ENCODE assay signal across 7 mouse cellular contexts in the genomic region with DNA sequence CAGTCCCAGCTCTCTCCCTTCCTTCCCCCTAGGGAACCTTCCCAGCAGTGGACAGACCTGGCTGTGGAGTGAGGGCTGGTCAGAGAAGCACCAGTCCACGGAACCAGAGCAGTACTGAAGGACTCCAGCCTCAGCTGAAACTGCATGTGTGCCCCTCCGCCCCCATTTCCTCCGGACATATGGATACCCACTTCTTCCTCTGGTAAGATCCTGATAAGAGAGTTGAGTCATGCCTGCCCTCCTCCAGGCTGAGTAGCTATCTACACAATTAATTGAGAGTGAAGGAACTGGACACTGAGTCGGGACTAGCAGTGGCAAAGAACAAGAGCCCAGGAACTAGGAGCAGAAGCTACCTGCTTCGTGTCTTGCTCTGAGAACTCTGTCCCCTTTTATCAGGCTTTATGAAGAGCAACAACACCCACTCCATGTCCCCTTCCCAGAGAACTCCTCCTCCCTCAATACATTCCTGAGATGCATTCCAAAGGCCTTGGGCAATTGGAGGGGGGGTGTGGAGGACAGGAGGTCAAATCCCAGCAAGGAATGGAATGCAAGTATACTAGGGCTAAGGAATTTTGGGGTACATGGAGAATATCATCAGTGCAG. TPM values are rescaled to one million over a fixed set of nuclear protein-coding genes. Genes with fewer than 3 reads are reported as not detected.
DNase-seq lines count a peak whose midpoint lies in the region; ATAC-seq and TF ChIP-seq lines count a peak whose summit lies in the region.

No protein-coding gene starts in this region.

- no peak for DNase-seq in CH12.LX (ENCODE audit: extremely low read depth)
- DNase-seq in ES-E14 (ENCODE audit: low read depth, low spot score) = peak; percentile 70
- peak; percentile 34 for DNase-seq in limb, embryonic 11.5 days (ENCODE audit: low spot score)
- DNase-seq in spleen, adult 18-20 months = no peak
- DNase-seq in cerebellum, postnatal 36 days = no peak

- peak overlapping the region; percentile 29; the same call in 1 of the 2 replicates for H3K27ac ChIP-seq in CH12.LX (ENCODE audit: insufficient read depth, low read depth)
- peak overlapping the region; percentile 87 for H3K27ac ChIP-seq in ES-E14 (ENCODE audit: insufficient read depth, low read depth, low read length, poor library complexity, severe bottlenecking)
- H3K27ac ChIP-seq in heart, embryonic 13.5 days (replicated peaks) = peak overlapping the region; percentile 100
- H3K27ac ChIP-seq in limb, embryonic 11.5 days (replicated peaks; ENCODE audit: low read depth, low read length) = peak overlapping the region; percentile 67; the same call in 1 of the 2 replicates
- H3K27ac ChIP-seq in olfactory bulb, adult 2 months (ENCODE audit: insufficient read depth, low read depth, low read length) = peak overlapping the region; percentile 1; the same call in 1 of the 2 replicates

- H3K9me3 ChIP-seq in CH12.LX (replicated peaks; ENCODE audit: low read length) (no peaks in the 10 kb centered on the region), ES-E14 (ENCODE audit: control insufficient read depth, insufficient read depth, low read depth, low read length) (no peaks in the 10 kb centered on the region)
- no peaks in the 10 kb centered on the region for H3K9me3 ChIP-seq in heart, embryonic 13.5 days
- H3K9me3 ChIP-seq in limb, embryonic 11.5 days (ENCODE audit: control insufficient read depth, low read length) = no peaks in the 10 kb centered on the region

- H3K4me2 ChIP-seq in CH12.LX (ENCODE audit: insufficient read depth, low read depth, poor library complexity, severe bottlenecking) = peak overlapping the region; percentile 92
- peak overlapping the region; percentile 86 for H3K4me2 ChIP-seq in heart, embryonic 13.5 days
- H3K4me2 ChIP-seq in limb, embryonic 11.5 days (ENCODE audit: low read depth, severe bottlenecking) = peak overlapping the region; percentile 32

- TF ChIP-seq CTCF in CH12.LX (conservative IDR thresholded peaks at IDR 0.05 in 1 of 2, IDR thresholded peaks at IDR 0.05 in 1 of 2; ENCODE audit: low read depth in 2 of 2, low read length in 2 of 2) = no peak
- no peak for TF ChIP-seq CTCF in olfactory bulb, adult 2 months (IDR thresholded peaks at IDR 0.05; ENCODE audit: insufficient read depth, low read depth, low read length)

- H3K79me2 ChIP-seq in CH12.LX (replicated peaks; ENCODE audit: control insufficient read depth, extremely low read depth, insufficient read depth, poor library complexity, severe bottlenecking) = peaks cover 46% of the 10 kb centered on the region

- no peak for TF ChIP-seq RAD21 in CH12.LX (IDR thresholded peaks at IDR 0.05; ENCODE audit: low read depth, low read length)

- H3K4me3 ChIP-seq in CH12.LX (replicated peaks in 1 of 3; ENCODE audit: low read depth in 2 of 3, low read length in 2 of 3, poor library complexity in 1 of 3) (no peak overlapping the region), ES-E14 (ENCODE audit: insufficient read depth in 1 of 2, low read depth in 1 of 2, low read length in 2 of 2, poor library complexity in 1 of 2, severe bottlenecking in 1 of 2) (peak overlapping the region; percentile 44 to 51)
- H3K4me3 ChIP-seq in heart, embryonic 13.5 days = peak overlapping the region; percentile 85
- no peak overlapping the region for H3K4me3 ChIP-seq in limb, embryonic 11.5 days (ENCODE audit: low read depth, low read length)
- H3K4me3 ChIP-seq in olfactory bulb, adult 2 months (ENCODE audit: insufficient read depth, low read depth, low read length) = no peak overlapping the region

- no peak for TF ChIP-seq EP300 in CH12.LX (IDR thresholded peaks at IDR 0.05; ENCODE audit: low read length)

- no peaks in the 10 kb centered on the region for H3K27me3 ChIP-seq in CH12.LX (replicated peaks)
- H3K27me3 ChIP-seq in heart, embryonic 13.5 days (replicated peaks) = no peaks in the 10 kb centered on the region
- no peaks in the 10 kb centered on the region for H3K27me3 ChIP-seq in limb, embryonic 11.5 days (ENCODE audit: control insufficient read depth, insufficient read depth, low read length)

- H3K4me1 ChIP-seq in CH12.LX (ENCODE audit: control insufficient read depth in 1 of 2, insufficient read depth in 2 of 2) = peaks cover 24 to 81% of the 10 kb centered on the region in 2 experiments
- H3K4me1 ChIP-seq in ES-E14 (ENCODE audit: control insufficient read depth in 2 of 2, insufficient read depth in 2 of 2, low read length in 2 of 2, poor library complexity in 1 of 2) = peaks cover 25 to 32% of the 10 kb centered on the region in 2 experiments
- peaks cover 46% of the 10 kb centered on the region for H3K4me1 ChIP-seq in heart, embryonic 13.5 days
- peaks cover 33% of the 10 kb centered on the region for H3K4me1 ChIP-seq in limb, embryonic 11.5 days (ENCODE audit: control insufficient read depth, insufficient read depth, low read length)
- peaks cover 30% of the 10 kb centered on the region for H3K4me1 ChIP-seq in olfactory bulb, adult 2 months (ENCODE audit: control insufficient read depth, insufficient read depth, low read length)

- H3K9ac ChIP-seq in CH12.LX (ENCODE audit: insufficient read depth, low read depth) (no peak overlapping the region; the same call in 1 of the 2 replicates), ES-E14 (ENCODE audit: insufficient read depth, low read depth, low read length, poor library complexity, severe bottlenecking) (peak overlapping the region; percentile 71)
- H3K9ac ChIP-seq in heart, embryonic 13.5 days = peak overlapping the region; percentile 98
- H3K9ac ChIP-seq in limb, embryonic 11.5 days (ENCODE audit: low read length) = peak overlapping the region; percentile 2

- H3K36me3 ChIP-seq in CH12.LX (replicated peaks in 1 of 2; ENCODE audit: control insufficient read depth in 1 of 2, insufficient read depth in 1 of 2, low read length in 1 of 2) (peaks cover 36 to 49% of the 10 kb centered on the region in 2 experiments), ES-E14 (ENCODE audit: control insufficient read depth, insufficient read depth, low read length, poor library complexity, severe bottlenecking) (peaks cover 30% of the 10 kb centered on the region)
- peaks cover 51% of the 10 kb centered on the region for H3K36me3 ChIP-seq in heart, embryonic 13.5 days
- peaks cover 23% of the 10 kb centered on the region for H3K36me3 ChIP-seq in limb, embryonic 11.5 days (ENCODE audit: control insufficient read depth, insufficient read depth, low read length)

- in situ Hi-C loops in CH12.LX (cut with MboI; ENCODE audit: low pct_ligation_motif_present, low pct_unique_long_range_greater_than_20kb, low sequenced_read_pairs) (loop anchor here (25.0 kb wide), 1 partner anchor 546 kb away; a partner anchor contains a TSS), ES-E14 (cut with MboI; ENCODE audit: low sequenced_read_pairs in 2 of 2, unreplicated experiment in 2 of 2) (no loop called here)

- WGBS in heart, embryonic 13.5 days = 4% methylated on average over 5 of the region's 5 CpGs
- 51% methylated on average over 5 of the region's 5 CpGs for WGBS in limb, embryonic 11.5 days
- WGBS in olfactory bulb, adult 2 months = 60% methylated on average over 5 of the region's 5 CpGs

- no peak for TF ChIP-seq POLR2A in CH12.LX (IDR thresholded peaks at IDR 0.05; ENCODE audit: low read depth, low read length)
- TF ChIP-seq POLR2A in olfactory bulb, adult 2 months (IDR thresholded peaks at IDR 0.05; ENCODE audit: insufficient read depth, low read depth, low read length) = no peak

- ATAC-seq in heart, embryonic 13.5 days (ENCODE audit: extremely low read depth, insufficient number of reproducible peaks, low FRiP score, low TSS enrichment) = no peak
- no peak for ATAC-seq in limb, embryonic 11.5 days (ENCODE audit: insufficient number of reproducible peaks, low FRiP score, low TSS enrichment, low read depth)

- dilution Hi-C loops in CH12.LX (cut with MboI; ENCODE audit: extremely low pct_ligation_motif_present, extremely low pct_unique_long_range_greater_than_20kb, low sequenced_read_pairs) = no loop called here

RNA-seq across cellular contexts. Expression of a gene that starts 4.0 kb away (rescaled TPM):
- 32.9 and 34.2 TPM in 2 replicates for total RNA-seq in CH12.LX (2012; rRNA removed)
- 26.1 and 27.6 TPM in 2 replicates for total RNA-seq in CH12.LX (2014; rRNA removed)
- polyA plus RNA-seq in CH12.LX (2012; ENCODE audit: insufficient read length, low read depth) = 33.1 and 37.2 TPM in 2 replicates
- 51.0 and 55.2 TPM in 2 replicates for total RNA-seq in ES-E14 (2012; rRNA removed)
- polyA plus RNA-seq in heart, embryonic 13.5 days (2015; fragmentation: Nextera tagmentation; extraction: Ambion mirVana) = 57.8 and 59.1 TPM in 2 replicates
- polyA plus RNA-seq in limb, embryonic 11.5 days (2014; fragmentation: Nextera tagmentation; extraction: Ambion mirVana) = 39.4 and 43.3 TPM in 2 replicates
- polyA plus RNA-seq in olfactory bulb, adult 2 months (2012; ENCODE audit: insufficient read depth, insufficient read length, low replicate concordance, missing spikeins) = not detected in 2 replicates

RNA-seq across cellular contexts. Expression of a gene that starts 4.4 kb away (rescaled TPM):
- total RNA-seq in CH12.LX (2012; rRNA removed) = 59.3 and 60.4 TPM in 2 replicates
- 22.3 and 22.7 TPM in 2 replicates for total RNA-seq in CH12.LX (2014; rRNA removed)
- polyA plus RNA-seq in CH12.LX (2012; ENCODE audit: insufficient read length, low read depth) = 50.1 and 69.2 TPM in 2 replicates
- 78.1 and 105 TPM in 2 replicates for total RNA-seq in ES-E14 (2012; rRNA removed)
- 76.9 and 78.1 TPM in 2 replicates for polyA plus RNA-seq in heart, embryonic 13.5 days (2015; fragmentation: Nextera tagmentation; extraction: Ambion mirVana)
- 39.1 and 39.5 TPM in 2 replicates for polyA plus RNA-seq in limb, embryonic 11.5 days (2014; fragmentation: Nextera tagmentation; extraction: Ambion mirVana)
- 147 TPM in 1 of 2 replicates, not detected in the other for polyA plus RNA-seq in olfactory bulb, adult 2 months (2012; ENCODE audit: insufficient read depth, insufficient read length, low replicate concordance, missing spikeins)

RNA-seq across cellular contexts. Expression of a gene that starts 20.4 kb away (rescaled TPM):
- total RNA-seq in CH12.LX (2012; rRNA removed) (16.6 and 22.0 TPM in 2 replicates), CH12.LX (2014; rRNA removed) (5.4 and 10.1 TPM in 2 replicates), ES-E14 (2012; rRNA removed) (27.1 and 37.6 TPM in 2 replicates)
- polyA plus RNA-seq in CH12.LX (2012; ENCODE audit: insufficient read length, low read depth) = 32.7 and 37.0 TPM in 2 replicates
- 20.6 and 21.4 TPM in 2 replicates for polyA plus RNA-seq in heart, embryonic 13.5 days (2015; fragmentation: Nextera tagmentation; extraction: Ambion mirVana)
- polyA plus RNA-seq in limb, embryonic 11.5 days (2014; fragmentation: Nextera tagmentation; extraction: Ambion mirVana) = 32.6 and 34.1 TPM in 2 replicates
- 242 TPM in 1 of 2 replicates, not detected in the other for polyA plus RNA-seq in olfactory bulb, adult 2 months (2012; ENCODE audit: insufficient read depth, insufficient read length, low replicate concordance, missing spikeins)

RNA-seq across cellular contexts. Expression of a gene that starts 20.5 kb away (rescaled TPM):
- total RNA-seq in CH12.LX (2012; rRNA removed) (3.6 and 4.1 TPM in 2 replicates), CH12.LX (2014; rRNA removed) (3.2 TPM in 2 replicates), ES-E14 (2012; rRNA removed) (8.9 and 10.8 TPM in 2 replicates)
- polyA plus RNA-seq in CH12.LX (2012; ENCODE audit: insufficient read length, low read depth) = 8.7 and 11.2 TPM in 2 replicates
- polyA plus RNA-seq in heart, embryonic 13.5 days (2015; fragmentation: Nextera tagmentation; extraction: Ambion mirVana) = 20.3 and 22.4 TPM in 2 replicates
- polyA plus RNA-seq in limb, embryonic 11.5 days (2014; fragmentation: Nextera tagmentation; extraction: Ambion mirVana) = 20.7 and 20.8 TPM in 2 replicates
- polyA plus RNA-seq in olfactory bulb, adult 2 months (2012; ENCODE audit: insufficient read depth, insufficient read length, low replicate concordance, missing spikeins) = not detected in 2 replicates

RNA-seq across cellular contexts. Expression of a gene that starts 26.2 kb away (rescaled TPM):
- total RNA-seq in CH12.LX (2012; rRNA removed) (0.46 and 0.72 TPM in 2 replicates), CH12.LX (2014; rRNA removed) (not detected in 2 replicates), ES-E14 (2012; rRNA removed) (0.48 and 0.49 TPM in 2 replicates)
- polyA plus RNA-seq in CH12.LX (2012; ENCODE audit: insufficient read length, low read depth) = 5.9 and 6.3 TPM in 2 replicates
- polyA plus RNA-seq in heart, embryonic 13.5 days (2015; fragmentation: Nextera tagmentation; extraction: Ambion mirVana) = 0.62 and 2.1 TPM in 2 replicates
- polyA plus RNA-seq in limb, embryonic 11.5 days (2014; fragmentation: Nextera tagmentation; extraction: Ambion mirVana) = 2.3 TPM in 1 of 2 replicates, not detected in the other
- not detected in 2 replicates for polyA plus RNA-seq in olfactory bulb, adult 2 months (2012; ENCODE audit: insufficient read depth, insufficient read length, low replicate concordance, missing spikeins)

Comparison
In these comparisons a context has a peak if more than half of its experiments do, and no peak if none do; other contexts are left out.
1. DNase-seq: peak in ES-E14 (single experiment) and limb, embryonic 11.5 days (single experiment); none in CH12.LX (single experiment), spleen, adult 18-20 months (0 of 2) and cerebellum, postnatal 36 days (0 of 2).
2. H3K27ac ChIP-seq: peak in every context shown above with its lines; median percentile 100 in heart, embryonic 13.5 days; 87 in ES-E14; 67 in limb, embryonic 11.5 days; 29 in CH12.LX; 1 in olfactory bulb, adult 2 months.
3. H3K4me2 ChIP-seq: peak in every context shown above with its lines; median percentile 92 in CH12.LX; 86 in heart, embryonic 13.5 days; 32 in limb, embryonic 11.5 days.
4. H3K4me3 ChIP-seq: peak in ES-E14 (2 of 2) and heart, embryonic 13.5 days (single experiment); none in CH12.LX (0 of 3), limb, embryonic 11.5 days (single experiment) and olfactory bulb, adult 2 months (single experiment).
5. RNA of a gene that starts 4.0 kb away (polyA plus RNA-seq): 57.8 to 59.1 TPM in heart, embryonic 13.5 days, 39.4 to 43.3 TPM in limb, embryonic 11.5 days and 33.1 to 37.2 TPM in CH12.LX; not detected in olfactory bulb, adult 2 months; every median in the first group is over 10 times any median in the second.